Mouse (Mus musculus) G1E (cell line): ENCODE measurements around the gene Prdm16. TPM values are rescaled to one million over a fixed set of nuclear protein-coding genes. Genes with fewer than 3 reads are reported as not detected.

Experiments
- ATAC-seq: 2 replicates; pipeline ENCODE4 v1.8.0; 2016; ENCODE audit warnings: mild to moderate bottlenecking; ENCODE audit not compliant: insufficient number of reproducible peaks, poor library complexity, low FRiP score, severe bottlenecking; ENCODE audit errors: extremely low read depth
- DNase-seq: peaks from one replicate; pipeline ENCODE4 v3.0.0; 2012; ENCODE audit warnings: low spot score
- H3K27me3 ChIP-seq: 2 replicates; pipeline ENCODE4 v1.6.1; 2012; ENCODE audit warnings: mild to moderate bottlenecking, low read length, inconsistent platforms; ENCODE audit not compliant: insufficient read depth
- H3K36me3 ChIP-seq: replicated peaks from 2 replicates; pipeline ENCODE3; 2012; ENCODE audit warnings: mild to moderate bottlenecking, inconsistent platforms
- H3K4me1 ChIP-seq: 2 replicates; pipeline ENCODE4 v1.6.1; 2012; ENCODE audit warnings: low read depth, low read length, inconsistent platforms, mixed read lengths; ENCODE audit not compliant: insufficient read depth
- H3K4me3 ChIP-seq: 2 replicates; pipeline ENCODE4 v1.5.1; 2012; ENCODE audit warnings: low read depth, mild to moderate bottlenecking, inconsistent platforms, low read length, moderate library complexity, mixed read lengths
- H3K9me3 ChIP-seq: replicated peaks from 2 replicates; pipeline ENCODE4 v1.6.1; 2012; ENCODE audit warnings: inconsistent platforms
- CTCF ChIP-seq: IDR thresholded peaks from 2 replicates; pipeline ENCODE4 v1.5.1; 2012; ENCODE audit warnings: low read depth, low read length, inconsistent platforms, mixed read lengths
- GATA1 ChIP-seq: IDR thresholded peaks from 2 replicates; pipeline ENCODE4 v1.6.1; 2012; ENCODE audit warnings: borderline replicate concordance, low read length, inconsistent platforms, mixed read lengths
- GATA2 ChIP-seq: IDR thresholded peaks from 2 replicates; pipeline ENCODE4 v1.6.1; 2012; ENCODE audit warnings: low read depth, low read length, inconsistent platforms, borderline replicate concordance
- POLR2AphosphoS5 ChIP-seq: IDR thresholded peaks from 2 replicates; pipeline ENCODE4 v1.6.1; 2012; ENCODE audit warnings: low read depth, low read length, inconsistent platforms; ENCODE audit not compliant: insufficient replicate concordance
- TAL1 ChIP-seq: conservative IDR thresholded peaks from 2 replicates; pipeline ENCODE4 v1.6.1; 2012; ENCODE audit warnings: low read depth, low read length, inconsistent platforms, mixed read lengths
- polyA plus RNA-seq: library from polyadenylated mRNA; stranded (reverse); fragments of >175 nt; gene quantifications from 2 replicates; pipeline ENCODE4 v1.2.3, GENCODE M21; 2012
- total RNA-seq, 2 experiments: library from RNA; stranded (forward) in 1 of 2; stranded (reverse) in 1 of 2; fragments of 200-1000 nt in 1 of 2; fragments of >200 nt in 1 of 2; fragmentation: Nextera tagmentation in 1 of 2; gene quantifications; 2 replicates each; pipeline ENCODE4 v1.2.3; 2014 to 2017

Gene Prdm16
- total and polyA plus RNA-seq, 3 experiments: under 0.01 TPM; not detected in 2

DNA sequence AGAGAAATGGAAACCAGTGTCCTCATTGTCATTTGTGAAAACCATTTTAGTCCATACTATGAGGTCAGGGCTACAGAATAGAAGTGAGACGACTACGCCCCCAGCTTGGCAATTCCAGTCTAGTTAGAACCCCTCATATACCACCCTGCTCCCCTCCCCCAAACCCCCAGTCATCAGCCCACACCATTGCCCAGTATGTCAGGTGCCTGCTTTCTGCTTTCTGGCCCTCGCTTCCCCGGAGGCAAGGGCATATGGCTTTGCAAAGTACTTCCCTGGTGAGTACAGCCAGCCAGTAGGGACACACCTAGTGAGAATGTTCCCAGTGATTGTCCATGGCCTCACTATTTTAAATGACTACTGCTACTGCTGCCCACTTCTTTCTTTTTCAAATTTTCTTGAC is 37.3 kb upstream of the Prdm16 start:
- TF ChIP-seq GATA1 (no peak), GATA2 (no peak), TAL1 (no peak), POLR2AphosphoS5 (no peak), CTCF (no peak)
- ATAC-seq (no peak), DNase-seq (no peak)
- H3K27me3 ChIP-seq: no peaks in the 10 kb centered on the region
- no peaks in the 10 kb centered on the region for H3K36me3 ChIP-seq
- no peaks in the 10 kb centered on the region for H3K4me1 ChIP-seq
- no peak overlapping the region for H3K4me3 ChIP-seq
- H3K9me3 ChIP-seq: peaks cover 93% of the 10 kb centered on the region

DNA sequence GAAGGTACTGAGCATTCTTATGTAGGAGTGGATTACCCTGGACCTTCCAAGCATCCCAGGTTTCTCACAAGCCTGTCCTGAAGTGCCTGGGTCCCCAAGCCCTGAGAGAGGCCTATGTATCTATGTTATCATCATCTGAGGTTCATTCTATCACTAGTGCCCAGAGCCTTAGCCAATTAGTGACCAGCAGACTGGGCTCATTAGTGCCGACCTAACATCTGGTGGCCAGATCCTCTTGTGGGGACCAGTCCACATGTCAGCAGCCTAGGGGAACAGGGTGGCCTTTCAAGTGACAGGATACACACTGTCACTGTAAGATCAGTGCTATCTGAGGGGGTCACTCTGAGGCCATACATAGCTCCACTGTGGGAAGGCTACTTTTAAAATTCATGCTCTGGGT is 35.4 kb upstream of the Prdm16 start:
- ATAC-seq (no peak), DNase-seq (no peak)
- Histone ChIP-seq H3K9me3 (peaks cover 92% of the 10 kb centered on the region), H3K4me1 (no peaks in the 10 kb centered on the region), H3K27me3 (no peaks in the 10 kb centered on the region), H3K4me3 (no peak overlapping the region), H3K36me3 (no peaks in the 10 kb centered on the region)
- no peak for TF ChIP-seq CTCF
- TF ChIP-seq GATA1: no peak
- TF ChIP-seq GATA2: no peak
- TF ChIP-seq POLR2AphosphoS5: no peak
- no peak for TF ChIP-seq TAL1

GRCm38 (mm10) chr4:154671232-154671912 is 34.7 kb upstream of the Prdm16 start:
- Histone ChIP-seq H3K4me3 (no peak overlapping the region), H3K9me3 (peaks cover 93% of the 10 kb centered on the region), H3K36me3 (no peaks in the 10 kb centered on the region), H3K27me3 (no peaks in the 10 kb centered on the region), H3K4me1 (no peaks in the 10 kb centered on the region)
- ATAC-seq (no peak), DNase-seq (no peak)
- TF ChIP-seq GATA2 (no peak), CTCF (no peak), TAL1 (no peak), POLR2AphosphoS5 (no peak), GATA1 (no peak)

- no peak for ATAC-seq
- Histone ChIP-seq H3K36me3 (no peaks in the 10 kb centered on the region), H3K4me1 (no peaks in the 10 kb centered on the region), H3K27me3 (no peaks in the 10 kb centered on the region), H3K9me3 (peaks cover 94% of the 10 kb centered on the region), H3K4me3 (peak within 1 kb of the TSS; percentile 10)
- TF ChIP-seq POLR2AphosphoS5 (no peak), CTCF (no peak), TAL1 (no peak), GATA2 (no peak), GATA1 (no peak)
- no peak for DNase-seq
Observed at GRCm38 (mm10) chr4:154667767-154668166, 31.1 kb upstream of the Prdm16 start, which contains the start of gene Actrt2. Actrt2 (minus strand) TSS chr4:154667867.

DNA sequence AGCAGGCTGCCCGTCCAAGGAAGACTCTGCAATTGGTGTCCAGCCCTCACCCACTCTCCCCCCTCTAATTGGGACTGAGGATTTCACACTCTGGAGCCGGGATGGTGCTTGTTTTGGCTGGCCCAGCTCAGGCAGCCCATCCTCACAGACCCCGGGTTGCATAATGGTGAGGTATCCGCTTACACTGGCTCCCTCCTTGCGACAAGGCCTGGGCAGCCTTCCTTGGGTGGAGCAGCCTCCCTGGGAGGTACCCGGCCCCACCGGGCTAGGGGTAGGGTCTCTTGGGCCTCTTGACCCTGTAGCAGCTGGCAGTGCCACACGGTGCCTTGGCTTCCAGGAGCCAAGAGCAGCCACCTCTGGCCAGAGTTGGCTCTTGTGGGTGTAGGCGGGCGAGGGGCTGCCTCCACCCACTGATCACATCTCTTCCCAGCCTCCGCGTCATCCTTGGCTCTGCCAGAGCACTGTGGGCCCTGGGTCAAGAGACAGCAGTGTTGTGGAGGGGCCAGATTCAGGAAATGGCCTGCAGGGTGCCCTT is 26.1 kb upstream of the Prdm16 start:
- no peaks in the 10 kb centered on the region for H3K36me3 ChIP-seq
- DNase-seq (no peak), ATAC-seq (no peak)
- peaks cover 90% of the 10 kb centered on the region for H3K9me3 ChIP-seq
- no peaks in the 10 kb centered on the region for H3K4me1 ChIP-seq
- no peak overlapping the region; the same call in 1 of the 2 replicates for H3K4me3 ChIP-seq
- TF ChIP-seq POLR2AphosphoS5 (no peak), GATA1 (no peak), CTCF (no peak), GATA2 (no peak), TAL1 (no peak)
- H3K27me3 ChIP-seq: no peaks in the 10 kb centered on the region

- Histone ChIP-seq H3K36me3 (no peaks in the 10 kb centered on the region), H3K9me3 (peaks cover 87% of the 10 kb centered on the region), H3K4me1 (no peaks in the 10 kb centered on the region), H3K27me3 (no peaks in the 10 kb centered on the region), H3K4me3 (no peak overlapping the region)
- DNase-seq (no peak), ATAC-seq (no peak)
- TF ChIP-seq CTCF (no peak), GATA2 (no peak), TAL1 (no peak)
Observed at GRCm38 (mm10) chr4:154661256-154661655, 24.6 kb upstream of the Prdm16 start.
